Mouse (Mus musculus): ENCODE measurements at regions not wholly inside any gene's neighbourhood (a gene's known extent, or its start where the extent isn't known, plus 50 kb on each side); places are given as distances from the start of the nearest gene placed in this dataset.

GRCm38 (mm10) chr14:17347286-17347685 is 312.8 kb upstream of the Thrb start:
- ATAC-seq (replicated peaks; ENCODE audit: insufficient number of reproducible peaks, low FRiP score, low TSS enrichment, poor library complexity, severe bottlenecking), result no peak

- no peak for ATAC-seq (replicated peaks; ENCODE audit: insufficient number of reproducible peaks, low FRiP score, low TSS enrichment, poor library complexity, severe bottlenecking)
These were observed 307.6 kb upstream of the Thrb start for GRCm38 (mm10) chr14:17352324-17353037.

- ATAC-seq (replicated peaks; ENCODE audit: insufficient number of reproducible peaks, low FRiP score, low TSS enrichment, poor library complexity, severe bottlenecking), result no peak
These were observed 298.2 kb upstream of the Thrb start for GRCm38 (mm10) chr14:17361910-17362309.

GRCm38 (mm10) chr14:17402751-17403479 is 257.1 kb upstream of the Thrb start:
- ATAC-seq (replicated peaks; ENCODE audit: insufficient number of reproducible peaks, low FRiP score, low TSS enrichment, poor library complexity, severe bottlenecking), result peak; percentile 42; the same call in 1 of the 2 replicates

- ATAC-seq (replicated peaks; ENCODE audit: insufficient number of reproducible peaks, low FRiP score, low TSS enrichment, poor library complexity, severe bottlenecking), result no peak
These were observed 254.3 kb upstream of the Thrb start for GRCm38 (mm10) chr14:17405551-17406336.

GRCm38 (mm10) chr14:17406879-17407278 is 253.2 kb upstream of the Thrb start:
- ATAC-seq (replicated peaks; ENCODE audit: insufficient number of reproducible peaks, low FRiP score, low TSS enrichment, poor library complexity, severe bottlenecking), result no peak

- ATAC-seq (replicated peaks; ENCODE audit: insufficient number of reproducible peaks, low FRiP score, low TSS enrichment, poor library complexity, severe bottlenecking), result no peak
These were observed 251.7 kb upstream of the Thrb start for GRCm38 (mm10) chr14:17408343-17408742.

GRCm38 (mm10) chr14:17408813-17409212 is 251.2 kb upstream of the Thrb start:
- ATAC-seq (replicated peaks; ENCODE audit: insufficient number of reproducible peaks, low FRiP score, low TSS enrichment, poor library complexity, severe bottlenecking), result no peak

- no peak for ATAC-seq (replicated peaks; ENCODE audit: insufficient number of reproducible peaks, low FRiP score, low TSS enrichment, poor library complexity, severe bottlenecking)
These were observed 250.6 kb upstream of the Thrb start for GRCm38 (mm10) chr14:17409497-17409896.

- peak; percentile 45 for ATAC-seq (replicated peaks; ENCODE audit: insufficient number of reproducible peaks, low FRiP score, low TSS enrichment, poor library complexity, severe bottlenecking)
These were observed 249.3 kb upstream of the Thrb start for GRCm38 (mm10) chr14:17410752-17411151.

GRCm38 (mm10) chr14:17411299-17411698 is 248.8 kb upstream of the Thrb start:
- ATAC-seq (replicated peaks; ENCODE audit: insufficient number of reproducible peaks, low FRiP score, low TSS enrichment, poor library complexity, severe bottlenecking), result no peak

GRCm38 (mm10) chr14:17414246-17414888 is 245.7 kb upstream of the Thrb start:
- peak; percentile 76 for ATAC-seq (replicated peaks; ENCODE audit: insufficient number of reproducible peaks, low FRiP score, low TSS enrichment, poor library complexity, severe bottlenecking)

- ATAC-seq (replicated peaks; ENCODE audit: insufficient number of reproducible peaks, low FRiP score, low TSS enrichment, poor library complexity, severe bottlenecking), result no peak
These were observed 232.3 kb upstream of the Thrb start for GRCm38 (mm10) chr14:17427751-17428150.

GRCm38 (mm10) chr14:17429157-17429556 is 230.9 kb upstream of the Thrb start:
- ATAC-seq (replicated peaks; ENCODE audit: insufficient number of reproducible peaks, low FRiP score, low TSS enrichment, poor library complexity, severe bottlenecking), result no peak

- no peak for ATAC-seq (replicated peaks; ENCODE audit: insufficient number of reproducible peaks, low FRiP score, low TSS enrichment, poor library complexity, severe bottlenecking)
These were observed 226.7 kb upstream of the Thrb start for GRCm38 (mm10) chr14:17433346-17433745.

GRCm38 (mm10) chr14:17457946-17458345 is 202.1 kb upstream of the Thrb start:
- no peak for ATAC-seq (replicated peaks; ENCODE audit: insufficient number of reproducible peaks, low FRiP score, low TSS enrichment, poor library complexity, severe bottlenecking)

- no peak for ATAC-seq (replicated peaks; ENCODE audit: insufficient number of reproducible peaks, low FRiP score, low TSS enrichment, poor library complexity, severe bottlenecking)
These were observed 181.1 kb upstream of the Thrb start for GRCm38 (mm10) chr14:17478963-17479362.

GRCm38 (mm10) chr14:17484866-17485265 is 175.2 kb upstream of the Thrb start:
- no peak for ATAC-seq (replicated peaks; ENCODE audit: insufficient number of reproducible peaks, low FRiP score, low TSS enrichment, poor library complexity, severe bottlenecking)

GRCm38 (mm10) chr14:17513756-17514155 is 146.3 kb upstream of the Thrb start:
- no peak for ATAC-seq (replicated peaks; ENCODE audit: insufficient number of reproducible peaks, low FRiP score, low TSS enrichment, poor library complexity, severe bottlenecking)
